Mouse (Mus musculus) adrenal gland, postnatal 25 days (tissue): ENCODE measurements around the gene Dhrs13. TPM values are rescaled to one million over a fixed set of nuclear protein-coding genes. Genes with fewer than 3 reads are reported as not detected.

Experiments used
- microRNA-seq, 2 experiments: library from miRNA; unstranded; fragments of <30 nt; microRNA quantifications; one replicate each; pipeline ENCODE4 v1.2.0; 2021
- total RNA-seq: library from RNA; stranded (reverse); gene quantifications from 2 replicates; pipeline ENCODE4 v1.2.3, GENCODE M21; 2021

The Dhrs13 gene
- total RNA-seq, 1 experiment from 2014 or later = 19.1 TPM

Small RNA genes within 50 kb of the gene (microRNA-seq; reads per million reads assigned to microRNA genes)
- gene Mir144 (384 to 1,947 reads per million in 2 experiments), gene Mir451a (0 reads per million in 2 experiments), gene Mir451b (0 reads per million in 2 experiments)

Other genes starting within 250 kb of the Dhrs13 start
- gene Gm10277, start 244.5 kb upstream of the Dhrs13 start, total RNA-seq = not detected in 2 replicates
- 3.8 and 4.6 TPM in 2 replicates for gene Pipox, start 138.2 kb upstream of the Dhrs13 start, total RNA-seq
- gene Sez6, start 101.5 kb upstream of the Dhrs13 start, total RNA-seq = 2.0 and 2.7 TPM in 2 replicates
- gene Phf12, start 49.5 kb upstream of the Dhrs13 start, total RNA-seq = 76.6 and 79.8 TPM in 2 replicates
- 87.9 and 106 TPM in 2 replicates for gene Flot2, start 5.7 kb downstream of the Dhrs13 start, total RNA-seq
- gene Eral1, start 48.1 kb downstream of the Dhrs13 start, total RNA-seq = 33.6 and 36.0 TPM in 2 replicates
- 23.3 and 23.9 TPM in 2 replicates for gene Fam222b, start 62.4 kb downstream of the Dhrs13 start, total RNA-seq
- gene Traf4, start 133.3 kb downstream of the Dhrs13 start, total RNA-seq = 35.6 and 42.3 TPM in 2 replicates
- 15.7 and 17.6 TPM in 2 replicates for gene Nek8, start 144.4 kb downstream of the Dhrs13 start, total RNA-seq
- gene Tlcd1, start 144.4 kb downstream of the Dhrs13 start, total RNA-seq = 73.0 and 107 TPM in 2 replicates
- 1,910 and 2,113 TPM in 2 replicates for gene Rpl23a, start 151.3 kb downstream of the Dhrs13 start, total RNA-seq
- gene Rab34, start 156.2 kb downstream of the Dhrs13 start, total RNA-seq = 90.8 and 97.4 TPM in 2 replicates
- gene Proca1, start 161.1 kb downstream of the Dhrs13 start, total RNA-seq = 14.6 and 16.8 TPM in 2 replicates
- 96.9 and 111 TPM in 2 replicates for gene Sdf2, start 213.5 kb downstream of the Dhrs13 start, total RNA-seq
- 65.2 and 74.6 TPM in 2 replicates for gene Supt6, start 213.7 kb downstream of the Dhrs13 start, total RNA-seq
- 163 and 168 TPM in 2 replicates for gene 2610507B11Rik, start 229.5 kb downstream of the Dhrs13 start, total RNA-seq